Mouse (Mus musculus): ENCODE measurements around the gene Utp20.
A peak's percentile ranks its signal among the peaks of the same experiment; 100 is the strongest.
"Not testable (repeated sequence)": the region's sequence is repeated elsewhere in the genome, so short reads cannot be mapped to it uniquely, and the experiment has no call there.

The Utp20 gene

GRCm38 (mm10) chr10:88826188-88826946, at the start of gene Utp20:
Gene Utp20 (minus strand): TSS chr10:88826804.
- DNase-seq (ENCODE audit: extremely low read depth, low read depth): peak; percentile 76

- no peak for DNase-seq (ENCODE audit: extremely low read depth, low read depth)
Observed at GRCm38 (mm10) chr10:88874870-88875269, 48.3 kb upstream of the Utp20 start.

- DNase-seq (ENCODE audit: extremely low read depth, low read depth): no peak
Observed at GRCm38 (mm10) chr10:88866017-88866416, 39.4 kb upstream of the Utp20 start.

GRCm38 (mm10) chr10:88862293-88862692, 35.7 kb upstream of the Utp20 start:
- no peak for DNase-seq (ENCODE audit: extremely low read depth, low read depth)

GRCm38 (mm10) chr10:88861416-88861815, 34.8 kb upstream of the Utp20 start:
- DNase-seq (ENCODE audit: extremely low read depth, low read depth): no peak

GRCm38 (mm10) chr10:88860911-88861310, 34.3 kb upstream of the Utp20 start:
- no peak for DNase-seq (ENCODE audit: extremely low read depth, low read depth)

GRCm38 (mm10) chr10:88853326-88853725, 26.7 kb upstream of the Utp20 start:
- no peak for DNase-seq (ENCODE audit: extremely low read depth, low read depth)

GRCm38 (mm10) chr10:88849976-88850375, 23.4 kb upstream of the Utp20 start:
- DNase-seq (ENCODE audit: extremely low read depth, low read depth): no peak

- DNase-seq (ENCODE audit: extremely low read depth, low read depth): no peak
Observed at GRCm38 (mm10) chr10:88848876-88849476, 22.4 kb upstream of the Utp20 start.

- no peak for DNase-seq (ENCODE audit: extremely low read depth, low read depth)
Observed at GRCm38 (mm10) chr10:88834227-88834626, 7.6 kb upstream of the Utp20 start.

GRCm38 (mm10) chr10:88828361-88828760, 1.8 kb upstream of the Utp20 start:
- DNase-seq (ENCODE audit: extremely low read depth, low read depth): peak; percentile 15

- no peak for DNase-seq (ENCODE audit: extremely low read depth, low read depth)
Observed at GRCm38 (mm10) chr10:88827596-88827995, 992 bp upstream of the Utp20 start.

GRCm38 (mm10) chr10:88826947-88827306, 323 bp upstream of the Utp20 start:
- DNase-seq (ENCODE audit: extremely low read depth, low read depth): not testable (repeated sequence)

GRCm38 (mm10) chr10:88817335-88817734, 9.3 kb downstream of the Utp20 start:
- no peak for DNase-seq (ENCODE audit: extremely low read depth, low read depth)

- no peak for DNase-seq (ENCODE audit: extremely low read depth, low read depth)
Observed at GRCm38 (mm10) chr10:88815256-88815655, 11.3 kb downstream of the Utp20 start.

GRCm38 (mm10) chr10:88811704-88812103, 14.9 kb downstream of the Utp20 start:
- no peak for DNase-seq (ENCODE audit: extremely low read depth, low read depth)

GRCm38 (mm10) chr10:88802236-88802635, 24.4 kb downstream of the Utp20 start:
- no peak for DNase-seq (ENCODE audit: extremely low read depth, low read depth)

GRCm38 (mm10) chr10:88799381-88799780, 27.2 kb downstream of the Utp20 start:
- DNase-seq (ENCODE audit: extremely low read depth, low read depth): no peak

- no peak for DNase-seq (ENCODE audit: extremely low read depth, low read depth)
Observed at GRCm38 (mm10) chr10:88797452-88797851, 29.2 kb downstream of the Utp20 start.

GRCm38 (mm10) chr10:88796939-88797338, 29.7 kb downstream of the Utp20 start:
- DNase-seq (ENCODE audit: extremely low read depth, low read depth): no peak

- DNase-seq (ENCODE audit: extremely low read depth, low read depth): no peak
Observed at GRCm38 (mm10) chr10:88795226-88795625, 31.4 kb downstream of the Utp20 start.

- no peak for DNase-seq (ENCODE audit: extremely low read depth, low read depth)
Observed at GRCm38 (mm10) chr10:88794606-88795005, 32.0 kb downstream of the Utp20 start.

- DNase-seq (ENCODE audit: extremely low read depth, low read depth): no peak
Observed at GRCm38 (mm10) chr10:88793671-88794070, 32.9 kb downstream of the Utp20 start.

Measured in MEL-GATA-1-ER (cell line).